Mouse (Mus musculus): ENCODE measurements around the gene Olfr91.
A peak's percentile ranks its signal among the peaks of the same experiment; 100 is the strongest.

Olfr91 gene

GRCm38 (mm10) chr17:37061435-37061834 is 36.6 kb downstream of the Olfr91 start:
- no peak for DNase-seq (ENCODE audit: low read depth, low spot score)

DNA sequence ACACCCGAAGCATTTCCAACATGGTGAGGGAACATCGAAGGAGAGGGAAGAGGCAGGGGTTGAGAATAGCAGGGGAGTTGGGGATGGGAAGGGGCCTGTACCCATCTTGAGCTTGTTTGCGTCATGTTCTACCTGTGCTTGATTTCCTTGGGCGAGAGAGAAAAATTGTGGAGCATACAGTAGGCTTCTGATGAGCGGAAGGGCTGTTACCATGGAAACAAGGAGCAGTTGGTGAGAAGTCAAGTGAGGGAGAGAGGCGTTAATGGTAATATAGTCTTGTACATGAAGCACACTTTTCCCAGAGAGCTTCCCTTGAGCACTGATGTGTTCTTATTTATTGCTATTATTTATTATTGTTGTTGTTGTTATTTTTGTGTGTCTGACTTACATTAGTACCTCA is 41.1 kb downstream of the Olfr91 start:
- no peak for DNase-seq (ENCODE audit: low read depth, low spot score)

- no peak for DNase-seq (ENCODE audit: low read depth, low spot score)
These were observed 46.3 kb downstream of the Olfr91 start for GRCm38 (mm10) chr17:37051745-37052144.

DNA sequence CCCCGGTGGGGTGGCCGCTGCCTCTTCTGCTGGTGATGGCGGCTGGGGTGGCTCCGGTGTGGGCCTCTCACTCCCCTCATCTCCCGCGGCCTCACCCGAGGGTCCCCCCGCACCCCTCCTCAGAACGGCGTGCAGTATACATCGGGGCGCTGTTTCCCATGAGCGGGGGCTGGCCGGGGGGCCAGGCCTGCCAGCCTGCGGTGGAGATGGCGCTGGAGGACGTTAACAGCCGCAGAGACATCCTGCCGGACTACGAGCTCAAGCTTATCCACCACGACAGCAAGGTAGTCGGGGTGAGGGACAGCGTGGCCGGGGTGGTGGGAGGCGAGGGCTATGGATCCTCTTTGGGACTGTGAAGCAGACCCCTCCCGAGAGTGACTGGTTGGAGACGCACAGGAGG is 47.2 kb downstream of the Olfr91 start:
- DNase-seq (ENCODE audit: low read depth, low spot score), result no peak

- no peak for DNase-seq (ENCODE audit: low read depth, low spot score)
These were observed 47.7 kb downstream of the Olfr91 start for GRCm38 (mm10) chr17:37050399-37050798.

DNA sequence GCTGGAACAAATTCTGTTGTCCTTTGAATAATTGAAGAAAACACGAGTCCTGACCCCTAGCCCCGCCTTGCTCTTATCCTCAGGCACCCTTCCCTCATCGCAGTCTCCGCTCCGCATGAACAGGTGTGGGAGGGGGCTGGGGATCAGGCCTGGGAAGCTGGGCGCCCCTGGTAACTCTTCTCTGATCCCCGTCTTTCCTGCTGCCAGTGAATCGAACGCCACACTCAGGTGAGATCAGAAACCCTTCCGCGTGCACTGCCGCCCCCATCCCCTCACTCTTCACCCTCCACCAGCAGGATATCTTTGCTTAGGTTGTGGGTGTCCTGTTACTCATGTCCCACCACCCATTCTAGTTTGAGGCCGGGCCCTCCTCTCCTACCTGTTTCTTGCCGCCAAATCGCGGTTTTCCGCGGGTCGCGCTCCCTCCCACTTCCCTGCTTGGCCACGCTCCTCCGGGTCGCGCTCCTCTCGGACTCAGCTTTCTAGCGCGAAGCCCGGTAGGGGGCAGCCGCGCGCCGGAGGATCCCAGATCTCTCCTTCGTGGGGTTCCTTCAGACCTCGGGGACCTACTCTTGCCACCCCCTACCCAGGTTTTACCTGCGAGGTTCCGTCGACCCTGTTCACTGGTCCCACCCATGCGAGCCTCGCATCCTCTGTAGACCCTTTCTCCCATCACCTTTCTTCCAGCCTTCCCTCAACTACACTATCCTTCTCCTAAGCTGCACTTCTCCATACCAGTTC is 48.3 kb downstream of the Olfr91 start:
- DNase-seq (ENCODE audit: low read depth, low spot score), result no peak

DNA sequence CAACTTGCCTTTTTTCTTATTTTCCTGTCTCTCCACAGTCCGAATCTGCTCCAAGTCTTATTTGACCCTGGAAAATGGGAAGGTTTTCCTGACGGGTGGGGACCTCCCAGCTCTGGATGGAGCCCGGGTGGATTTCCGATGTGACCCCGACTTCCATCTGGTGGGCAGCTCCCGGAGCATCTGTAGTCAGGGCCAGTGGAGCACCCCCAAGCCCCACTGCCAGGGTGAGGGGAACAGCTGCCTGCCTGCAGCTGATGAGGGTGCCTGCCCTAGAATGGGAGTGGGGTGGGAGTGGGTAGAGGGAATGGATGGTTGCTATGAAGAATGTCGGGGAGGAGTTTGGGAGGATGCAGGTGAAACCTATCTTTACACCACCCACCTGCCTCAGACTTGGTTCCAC is 49.7 kb downstream of the Olfr91 start:
- DNase-seq (ENCODE audit: low read depth, low spot score), result no peak

DNA sequence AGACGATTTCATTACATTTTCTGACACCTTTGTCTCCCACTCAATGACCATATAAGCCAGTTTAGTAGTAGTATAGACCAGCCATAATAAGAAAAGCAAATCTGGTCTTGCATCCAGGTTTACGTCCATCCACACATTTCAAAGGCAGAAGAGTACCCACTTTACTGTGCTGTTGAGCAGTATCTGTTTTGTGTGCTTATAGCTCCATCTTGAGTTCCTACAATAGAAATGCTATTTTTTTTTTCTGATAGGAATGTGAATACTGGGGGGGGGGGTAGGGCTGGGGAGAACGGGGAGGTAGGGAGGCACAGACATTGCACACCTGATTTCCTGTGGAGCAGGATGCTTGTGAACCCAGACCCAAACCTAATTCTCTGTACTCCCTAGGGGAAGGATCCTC is 50.1 kb downstream of the Olfr91 start:
- no peak for DNase-seq (ENCODE audit: low read depth, low spot score)

DNA sequence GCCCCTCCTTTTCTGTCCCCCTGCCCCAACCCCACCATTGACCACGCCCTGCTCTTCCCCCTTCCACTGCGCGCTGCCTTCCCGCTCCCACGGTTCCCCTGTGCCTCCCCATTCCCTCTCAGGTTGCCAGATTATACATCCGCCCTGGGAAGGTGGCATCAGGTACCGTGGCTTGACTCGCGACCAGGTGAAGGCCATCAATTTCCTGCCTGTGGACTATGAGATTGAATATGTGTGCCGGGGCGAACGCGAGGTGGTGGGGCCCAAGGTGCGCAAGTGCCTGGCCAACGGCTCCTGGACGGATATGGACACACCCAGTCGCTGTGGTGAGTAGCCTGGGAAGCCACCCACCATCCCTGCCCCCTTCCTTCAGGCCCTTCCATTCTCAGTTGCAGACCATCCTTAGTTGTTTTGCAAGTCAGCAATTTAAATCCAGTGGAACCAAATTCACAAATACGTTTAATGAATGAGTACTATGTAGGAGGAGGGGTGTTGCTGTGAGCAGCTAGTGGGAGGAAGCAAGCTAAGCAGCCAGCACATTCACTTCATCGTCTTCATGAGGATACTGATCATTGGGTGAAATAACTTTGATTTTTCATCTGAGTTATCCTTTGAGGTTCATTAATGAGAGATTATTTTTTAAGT is 50.6 kb downstream of the Olfr91 start:
- DNase-seq (ENCODE audit: low read depth, low spot score), result no peak

- DNase-seq (ENCODE audit: low read depth, low spot score), result no peak
These were observed 51.6 kb downstream of the Olfr91 start for GRCm38 (mm10) chr17:37046312-37047112.

GRCm38 (mm10) chr17:37045611-37046311 is 52.3 kb downstream of the Olfr91 start, which contains the start of gene Gabbr1:
Gabbr1 (plus strand) TSS chr17:37045966.
- peak; percentile 69 for DNase-seq (ENCODE audit: low read depth, low spot score)

GRCm38 (mm10) chr17:37044651-37045244 is 53.3 kb downstream of the Olfr91 start:
- no peak for DNase-seq (ENCODE audit: low read depth, low spot score)

All from retina, adult 2 months (tissue).